22 mouse cellular contexts compared by ENCODE assay signal in the genomic region with DNA sequence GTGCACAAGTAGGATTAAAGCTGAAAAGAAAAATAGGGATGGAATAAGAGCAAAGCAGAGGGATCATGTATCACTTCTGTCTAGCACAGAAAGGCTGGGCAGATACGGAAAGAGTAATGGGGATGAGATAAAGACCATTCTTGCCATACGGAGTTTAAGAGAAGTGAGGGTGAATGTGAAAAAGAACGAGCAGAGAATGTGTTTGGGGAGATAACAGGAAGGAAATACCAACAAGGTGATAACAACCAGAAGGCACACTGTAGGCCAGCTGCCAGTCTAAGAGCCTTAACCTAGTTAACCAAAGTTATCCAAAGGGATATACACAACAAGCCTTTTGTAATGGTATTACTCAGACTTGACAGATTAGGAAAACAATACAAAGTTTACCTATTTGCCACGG.
DNase-seq lines count a peak whose midpoint lies in the region; ATAC-seq and TF ChIP-seq lines count a peak whose summit lies in the region.
"Had no signal": no experiment of that assay in that cellular context is flagged by ENCODE, and none has a peak within 500 bp of the region (broad histone marks: within the 10 kb centered on the region; RNA-seq: fewer than 3 reads in every experiment).

No protein-coding gene starts in this region.

- DNase-seq in heart, adult 18-20 months = no peak
- DNase-seq in midbrain, postnatal 0 days (ENCODE audit: low spot score) = no peak
- no peak for DNase-seq in liver, embryonic 11.5 days (ENCODE audit: low spot score)
- DNase-seq in forebrain, embryonic 10.5 days (ENCODE audit: extremely low spot score, low spot score) = no peak
- DNase-seq: adrenal gland, postnatal 25 days; cerebellum, adult 11-12 months; cerebellum, adult 9-11 months; gastrocnemius, postnatal 25 days; heart, adult 11 months; heart, postnatal 4 days; kidney, postnatal 36 days; lung, adult 18-20 months had no signal

- H3K4me2 ChIP-seq in heart, embryonic 11.5 days = no peak overlapping the region
- no peak overlapping the region for H3K4me2 ChIP-seq in midbrain, embryonic 12.5 days (replicated peaks)
- no peak overlapping the region for H3K4me2 ChIP-seq in midbrain, postnatal 0 days (ENCODE audit: low read depth, low read length, poor library complexity, severe bottlenecking)
- peak overlapping the region; percentile 29; the same call in 1 of the 2 replicates for H3K4me2 ChIP-seq in liver, embryonic 11.5 days
- no peak overlapping the region for H3K4me2 ChIP-seq in liver, embryonic 16.5 days (ENCODE audit: low read depth, low read length)
- H3K4me2 ChIP-seq: heart, embryonic 12.5 days; limb, embryonic 12.5 days had no signal

- 15% methylated on average over 4 of the region's 4 CpGs for WGBS in heart, embryonic 11.5 days (ENCODE audit: insufficient replicate concordance)
- WGBS in midbrain, embryonic 12.5 days = 65% methylated on average over 4 of the region's 4 CpGs
- 52% methylated on average over 4 of the region's 4 CpGs for WGBS in midbrain, postnatal 0 days
- WGBS in liver, embryonic 11.5 days = 24% methylated on average over 4 of the region's 4 CpGs
- 26% methylated on average over 4 of the region's 4 CpGs for WGBS in liver, embryonic 16.5 days (ENCODE audit: insufficient replicate concordance)
- WGBS in forebrain, embryonic 10.5 days = 65% methylated on average over 4 of the region's 4 CpGs

- H3K9me3 ChIP-seq in heart, embryonic 11.5 days (replicated peaks; ENCODE audit: control insufficient read depth, low read length) = no peaks in the 10 kb centered on the region
- no peaks in the 10 kb centered on the region for H3K9me3 ChIP-seq in midbrain, embryonic 12.5 days
- no peaks in the 10 kb centered on the region for H3K9me3 ChIP-seq in midbrain, postnatal 0 days (ENCODE audit: low read length)
- H3K9me3 ChIP-seq in liver, embryonic 11.5 days (ENCODE audit: control insufficient read depth, low read length) = no peaks in the 10 kb centered on the region
- no peaks in the 10 kb centered on the region for H3K9me3 ChIP-seq in liver, embryonic 16.5 days (replicated peaks; ENCODE audit: control insufficient read depth, low read length)
- H3K9me3 ChIP-seq in forebrain, embryonic 10.5 days = no peaks in the 10 kb centered on the region
- H3K9me3 ChIP-seq: heart, embryonic 12.5 days; limb, embryonic 12.5 days had no signal

- no peaks in the 10 kb centered on the region for H3K36me3 ChIP-seq in heart, embryonic 11.5 days (ENCODE audit: control insufficient read depth, insufficient read depth, low read length)
- H3K36me3 ChIP-seq in midbrain, embryonic 12.5 days = no peaks in the 10 kb centered on the region
- H3K36me3 ChIP-seq in midbrain, postnatal 0 days (ENCODE audit: insufficient read depth, low read length) = no peaks in the 10 kb centered on the region
- no peaks in the 10 kb centered on the region for H3K36me3 ChIP-seq in liver, embryonic 11.5 days (ENCODE audit: control insufficient read depth, insufficient read depth, low read length)
- H3K36me3 ChIP-seq in liver, embryonic 16.5 days (ENCODE audit: control insufficient read depth, insufficient read depth) = no peaks in the 10 kb centered on the region
- no peaks in the 10 kb centered on the region for H3K36me3 ChIP-seq in forebrain, embryonic 10.5 days (replicated peaks)
- H3K36me3 ChIP-seq: heart, embryonic 12.5 days; limb, embryonic 12.5 days had no signal

- H3K27ac ChIP-seq in heart, embryonic 11.5 days (ENCODE audit: low read depth, low read length) = no peak overlapping the region
- H3K27ac ChIP-seq in midbrain, embryonic 12.5 days (replicated peaks) = no peak overlapping the region
- H3K27ac ChIP-seq in midbrain, postnatal 0 days (ENCODE audit: low read depth, low read length) = no peak overlapping the region
- peak overlapping the region; percentile 70 for H3K27ac ChIP-seq in liver, embryonic 11.5 days (ENCODE audit: low read depth, low read length)
- H3K27ac ChIP-seq in liver, embryonic 16.5 days (ENCODE audit: low read length) = no peak overlapping the region
- no peak overlapping the region for H3K27ac ChIP-seq in forebrain, embryonic 10.5 days
- H3K27ac ChIP-seq: layer of hippocampus, adult 2 months; left cerebral cortex, adult 2 months; limb, embryonic 12.5 days; macrophage had no signal

- H3K9ac ChIP-seq in heart, embryonic 11.5 days (ENCODE audit: low read depth, low read length) = no peak overlapping the region
- no peak overlapping the region for H3K9ac ChIP-seq in midbrain, embryonic 12.5 days (replicated peaks)
- H3K9ac ChIP-seq in midbrain, postnatal 0 days (replicated peaks; ENCODE audit: low read length, poor library complexity, severe bottlenecking) = no peak overlapping the region
- no peak overlapping the region for H3K9ac ChIP-seq in liver, embryonic 11.5 days (ENCODE audit: low read depth, low read length)
- H3K9ac ChIP-seq in liver, embryonic 16.5 days (ENCODE audit: low read depth, low read length) = no peak overlapping the region
- H3K9ac ChIP-seq: heart, embryonic 12.5 days; limb, embryonic 12.5 days had no signal

- no peaks in the 10 kb centered on the region for H3K27me3 ChIP-seq in heart, embryonic 11.5 days (ENCODE audit: control insufficient read depth, insufficient read depth, low read length)
- H3K27me3 ChIP-seq in midbrain, embryonic 12.5 days = no peaks in the 10 kb centered on the region
- H3K27me3 ChIP-seq in midbrain, postnatal 0 days (ENCODE audit: insufficient read depth, low read length) = no peaks in the 10 kb centered on the region
- H3K27me3 ChIP-seq in liver, embryonic 11.5 days (replicated peaks; ENCODE audit: control insufficient read depth, insufficient read depth, low read length) = no peaks in the 10 kb centered on the region
- H3K27me3 ChIP-seq in liver, embryonic 16.5 days (ENCODE audit: control insufficient read depth, insufficient read depth, low read depth, low read length) = no peaks in the 10 kb centered on the region
- no peaks in the 10 kb centered on the region for H3K27me3 ChIP-seq in forebrain, embryonic 10.5 days (ENCODE audit: poor library complexity, severe bottlenecking)
- H3K27me3 ChIP-seq: heart, embryonic 12.5 days; limb, embryonic 12.5 days had no signal

- peak; percentile 52; the same call in 1 of the 2 replicates for ATAC-seq in heart, embryonic 11.5 days (replicated peaks; ENCODE audit: insufficient number of reproducible peaks, low FRiP score, low TSS enrichment)
- ATAC-seq in midbrain, embryonic 12.5 days (ENCODE audit: low FRiP score, low read depth) = peak; percentile 10; the same call in 1 of the 2 replicates
- ATAC-seq in midbrain, postnatal 0 days (ENCODE audit: low FRiP score) = no peak
- peak; percentile 88 for ATAC-seq in liver, embryonic 11.5 days (replicated peaks; ENCODE audit: low FRiP score)
- peak; percentile 62 for ATAC-seq in liver, embryonic 16.5 days (ENCODE audit: low read depth)
- ATAC-seq: intestine, postnatal 0 days; lung, postnatal 0 days had no signal

- H3K4me3 ChIP-seq in heart, embryonic 11.5 days (ENCODE audit: low read depth, low read length) = no peak overlapping the region
- H3K4me3 ChIP-seq in midbrain, embryonic 12.5 days = no peak overlapping the region
- H3K4me3 ChIP-seq in midbrain, postnatal 0 days (ENCODE audit: low read depth, low read length) = no peak overlapping the region
- no peak overlapping the region for H3K4me3 ChIP-seq in liver, embryonic 11.5 days (ENCODE audit: low read depth, low read length)
- no peak overlapping the region for H3K4me3 ChIP-seq in liver, embryonic 16.5 days (ENCODE audit: low read depth, low read length)
- H3K4me3 ChIP-seq in forebrain, embryonic 10.5 days = no peak overlapping the region
- H3K4me3 ChIP-seq: heart, embryonic 12.5 days; layer of hippocampus, adult 2 months; left cerebral cortex, adult 2 months; limb, embryonic 12.5 days had no signal

- no peak for TF ChIP-seq CTCF in midbrain, postnatal 0 days (IDR thresholded peaks at IDR 0.05)

- no peaks in the 10 kb centered on the region for H3K4me1 ChIP-seq in heart, embryonic 11.5 days (ENCODE audit: control insufficient read depth, insufficient read depth, low read length)
- 0 out of 2 replicates have a peak, but pooled peaks cover 3% of the 10 kb centered on the region for H3K4me1 ChIP-seq in midbrain, embryonic 12.5 days
- no peaks in the 10 kb centered on the region for H3K4me1 ChIP-seq in midbrain, postnatal 0 days (ENCODE audit: insufficient read depth, low read length)
- H3K4me1 ChIP-seq in liver, embryonic 11.5 days (replicated peaks; ENCODE audit: control insufficient read depth, insufficient read depth, low read length) = peaks cover 5% of the 10 kb centered on the region; the same call in 1 of the 2 replicates
- H3K4me1 ChIP-seq in liver, embryonic 16.5 days (ENCODE audit: control insufficient read depth, low read depth, low read length) = no peaks in the 10 kb centered on the region
- no peaks in the 10 kb centered on the region for H3K4me1 ChIP-seq in forebrain, embryonic 10.5 days
- H3K4me1 ChIP-seq: limb, embryonic 12.5 days had no signal
